Mouse (Mus musculus) liver, adult (tissue): Measurements from ENCODE around the gene Tent4a.

Source experiments
- GATA4 ChIP-seq: IDR thresholded peaks from 2 replicates; pipeline ENCODE4 v1.6.1; 2014; ENCODE audit warnings: mild to moderate bottlenecking, low read length; ENCODE audit not compliant: insufficient replicate concordance

The Tent4a gene

DNA sequence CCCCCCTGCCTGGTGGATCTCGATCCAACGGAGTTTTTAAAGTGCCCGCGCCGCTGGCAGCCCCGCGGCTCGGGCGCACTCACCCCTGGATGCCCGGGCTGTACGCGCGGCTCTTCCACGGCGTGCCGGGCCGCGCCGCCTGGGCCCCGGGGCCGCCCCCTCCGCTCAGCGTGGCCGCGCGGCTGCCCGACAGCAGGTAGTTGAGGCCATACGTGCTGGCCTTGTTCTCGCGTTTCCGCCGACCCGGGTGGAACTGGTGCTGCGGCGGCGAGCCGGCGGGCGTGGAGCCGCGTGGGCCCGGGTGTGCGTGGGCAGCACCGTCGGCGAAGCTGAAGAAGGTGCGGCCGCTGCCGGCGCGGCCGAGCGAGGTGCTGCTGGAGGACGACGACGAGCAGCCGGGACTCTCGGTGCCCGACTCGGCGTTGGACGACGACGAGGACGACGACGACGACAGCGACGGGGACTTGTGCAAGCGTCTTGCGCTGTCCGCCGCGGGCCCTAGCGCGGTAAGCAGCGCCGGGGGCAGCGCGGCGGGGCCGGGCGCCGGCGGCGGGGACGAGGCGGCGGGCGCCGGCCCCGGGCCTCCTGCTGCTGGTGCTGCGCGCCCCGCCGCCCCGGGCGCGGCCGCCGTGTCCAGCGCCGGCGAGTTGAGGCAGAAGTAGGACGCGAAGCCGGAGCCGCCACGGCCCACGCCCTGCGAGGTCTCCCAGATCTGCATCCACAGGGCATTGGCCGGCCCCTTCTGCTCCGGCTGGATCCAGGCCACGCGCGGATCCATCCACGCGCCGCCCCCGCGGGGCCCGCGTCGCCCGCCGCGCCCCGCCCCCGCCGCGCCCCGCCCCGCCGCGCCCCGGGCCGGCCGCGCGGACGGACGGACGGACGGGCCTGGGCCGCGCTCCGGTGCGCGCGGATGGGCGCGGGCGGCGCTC, 748 bp downstream of the Tent4a start, which contains the start of gene Nsun2:
Gene Nsun2 (plus strand): TSS at position 342 of the 929 bp plus-strand sequence.
- TF ChIP-seq GATA4: no peak

DNA sequence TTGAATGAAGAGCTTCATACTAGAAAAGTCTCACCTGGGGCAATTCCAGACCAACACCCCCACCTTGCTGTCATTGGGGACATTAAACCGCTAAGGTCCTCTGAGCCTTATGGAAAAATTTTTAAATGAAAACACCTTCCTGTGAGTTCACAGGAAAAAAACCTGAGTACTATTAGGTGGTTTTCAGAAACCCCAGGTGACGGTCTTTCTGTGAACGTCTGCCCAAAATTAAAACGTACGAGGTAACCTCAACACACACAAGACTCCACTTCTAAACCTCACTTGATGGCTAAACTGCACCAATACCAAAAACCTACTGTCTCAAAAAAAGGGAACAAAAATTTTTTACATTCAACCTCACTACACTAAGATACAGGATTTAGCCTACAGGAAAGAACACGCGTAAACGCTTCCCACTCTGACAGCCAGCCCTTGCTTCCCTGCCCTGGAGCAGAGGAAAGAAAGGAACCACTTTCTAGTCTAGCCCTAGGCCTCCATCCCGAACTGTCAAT, 1.5 kb downstream of the Tent4a start:
- TF ChIP-seq GATA4: no peak

DNA sequence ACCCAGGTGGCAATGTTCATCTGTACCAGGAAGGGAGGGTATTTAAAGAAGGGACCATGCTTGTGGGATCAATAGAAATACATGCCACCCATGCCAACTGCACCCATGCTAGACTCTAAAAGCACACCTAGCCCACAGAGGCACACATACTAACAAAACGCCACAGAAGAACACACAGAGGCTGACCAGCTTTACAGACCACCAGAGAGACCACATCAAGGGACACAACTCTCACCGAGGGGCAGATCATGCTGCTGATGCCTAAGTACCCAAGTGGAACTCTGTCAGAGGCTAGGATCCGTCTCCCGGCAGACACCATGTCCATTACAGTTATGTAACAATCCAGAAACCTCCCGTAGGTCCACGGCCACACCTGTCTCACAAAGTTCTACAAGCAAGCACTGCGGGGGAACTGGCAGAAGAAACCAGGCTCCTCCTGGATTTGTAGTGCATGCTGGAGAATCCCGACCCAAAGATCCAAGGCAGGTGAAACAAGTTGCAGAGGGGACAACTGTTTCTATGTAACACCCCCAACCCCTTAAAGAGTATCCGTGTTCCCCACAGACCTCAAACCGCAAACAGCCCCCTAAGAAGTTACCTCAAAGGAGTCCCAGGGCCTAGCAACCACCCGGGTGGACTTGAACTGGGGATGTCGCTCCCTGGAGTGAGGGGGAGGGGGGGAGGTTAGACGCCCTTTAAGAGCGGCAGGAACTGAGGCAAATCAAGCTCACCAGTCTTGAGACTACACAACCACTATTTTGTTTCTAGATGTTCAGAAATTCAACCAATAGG, 2.1 kb downstream of the Tent4a start:
- TF ChIP-seq GATA4: no peak

DNA sequence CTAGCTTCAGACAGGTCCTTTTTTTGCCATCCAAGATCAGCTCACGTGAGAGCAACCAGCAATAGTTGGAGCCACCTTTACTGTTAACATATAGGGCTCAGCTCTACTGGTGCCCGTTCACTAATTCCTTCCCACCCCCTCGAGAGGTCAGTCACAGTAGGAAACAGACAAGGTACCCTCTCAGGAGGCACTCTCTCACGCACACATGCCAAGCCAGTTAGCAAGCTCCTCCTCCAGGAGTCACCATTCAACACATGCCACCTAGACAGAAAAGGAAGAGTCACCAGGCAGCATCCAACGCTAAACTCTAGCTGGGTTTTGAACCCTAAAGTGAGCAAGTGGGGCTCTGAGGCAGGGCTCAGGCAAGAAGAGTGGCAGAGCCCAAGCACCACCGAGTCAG, 3.0 kb downstream of the Tent4a start:
- TF ChIP-seq GATA4: no peak

DNA sequence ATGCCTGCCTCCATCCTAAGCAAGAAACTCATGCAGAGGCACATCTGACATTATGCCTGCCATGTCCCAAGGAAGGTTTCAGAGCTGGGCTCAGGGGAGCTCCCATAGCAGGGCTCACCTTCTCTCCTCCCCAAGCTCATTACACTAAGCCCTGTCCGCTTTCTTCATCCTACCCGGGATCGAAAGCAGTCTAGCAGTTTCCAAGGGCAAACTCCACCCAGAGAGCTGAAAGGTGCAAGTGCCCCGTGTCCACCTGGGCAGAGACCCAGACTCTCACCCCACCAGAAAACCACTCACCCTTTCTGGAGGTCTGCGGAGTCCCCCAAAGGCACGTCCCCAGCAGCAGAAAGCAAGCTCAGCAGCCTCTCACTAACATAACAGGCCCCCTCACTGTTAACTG, 3.5 kb downstream of the Tent4a start:
- TF ChIP-seq GATA4: no peak

DNA sequence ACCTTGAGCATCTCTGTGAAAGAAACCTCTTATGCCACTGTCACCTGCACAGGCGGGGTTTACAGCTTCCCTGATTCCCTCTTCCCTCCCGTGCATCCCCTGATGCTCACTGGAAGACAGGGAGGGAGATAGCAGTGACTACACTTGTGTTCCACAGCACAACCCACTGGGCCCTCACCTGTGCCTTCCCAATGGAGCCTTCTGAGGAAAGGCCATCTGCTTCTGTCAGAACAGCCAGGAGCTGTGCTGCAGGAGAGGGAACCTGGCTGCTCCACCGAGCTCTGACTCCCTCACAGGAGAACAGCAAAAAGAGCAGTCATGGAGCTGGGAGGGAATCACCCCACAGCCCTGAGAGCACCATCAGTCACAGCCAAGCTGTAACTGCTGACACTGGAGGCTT, 4.3 kb downstream of the Tent4a start:
- no peak for TF ChIP-seq GATA4

DNA sequence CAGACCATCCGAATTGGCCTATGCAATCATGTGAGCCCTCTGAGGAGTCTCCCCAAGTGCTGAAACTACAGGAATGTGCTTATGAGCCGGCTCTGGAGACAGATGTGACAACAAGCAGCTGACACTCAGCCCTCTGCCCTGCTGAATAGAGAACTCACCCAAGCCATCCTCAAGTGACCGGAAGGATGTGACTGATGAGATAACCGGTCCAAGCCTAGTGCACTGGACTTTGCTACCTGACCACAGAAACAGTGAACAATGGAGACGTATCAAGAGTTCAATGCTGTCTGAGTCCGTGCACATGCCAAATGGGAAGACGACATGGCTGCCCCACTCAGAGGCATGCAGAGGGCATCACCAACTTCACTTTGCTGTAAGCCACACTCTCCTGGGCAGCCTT, 5.9 kb downstream of the Tent4a start:
- TF ChIP-seq GATA4: no peak

DNA sequence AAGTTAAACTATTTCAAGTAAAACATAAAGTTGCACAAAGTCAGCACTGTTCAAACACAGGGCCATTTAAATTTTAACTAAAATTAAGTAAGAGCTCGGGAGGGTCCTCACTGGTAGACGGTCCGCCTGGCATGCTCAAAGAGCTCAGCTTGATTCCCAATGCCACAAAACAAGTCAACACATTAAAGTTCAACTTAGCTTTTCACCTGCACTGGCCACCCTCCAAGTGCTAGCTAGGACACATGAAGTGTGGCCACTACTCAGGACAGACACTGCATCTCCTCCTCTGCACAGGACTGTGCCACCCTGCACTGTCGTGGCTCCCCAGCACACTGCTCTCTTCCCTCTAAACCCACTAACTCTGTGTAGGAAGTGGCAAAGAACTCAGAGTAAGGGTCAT, 8.6 kb downstream of the Tent4a start:
- TF ChIP-seq GATA4: no peak

DNA sequence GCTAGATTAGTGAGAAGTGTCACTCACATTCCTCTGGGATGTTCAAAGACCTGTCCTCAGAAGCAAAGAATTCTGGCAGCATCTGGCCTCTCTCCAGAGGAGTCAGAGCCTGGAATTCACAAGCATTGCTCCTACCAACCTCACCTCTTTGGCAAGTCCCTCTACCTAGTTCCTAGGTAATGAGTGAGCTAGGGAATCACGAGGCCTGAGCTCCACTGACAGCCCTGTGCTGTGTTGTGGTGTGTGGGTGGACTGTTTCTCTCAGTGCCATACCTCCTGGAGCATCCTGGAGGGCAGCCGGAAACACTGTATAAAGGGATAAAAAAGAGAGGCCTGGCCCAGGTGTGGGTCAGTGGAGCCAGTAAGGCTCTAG, 10.3 kb downstream of the Tent4a start:
- TF ChIP-seq GATA4: no peak

DNA sequence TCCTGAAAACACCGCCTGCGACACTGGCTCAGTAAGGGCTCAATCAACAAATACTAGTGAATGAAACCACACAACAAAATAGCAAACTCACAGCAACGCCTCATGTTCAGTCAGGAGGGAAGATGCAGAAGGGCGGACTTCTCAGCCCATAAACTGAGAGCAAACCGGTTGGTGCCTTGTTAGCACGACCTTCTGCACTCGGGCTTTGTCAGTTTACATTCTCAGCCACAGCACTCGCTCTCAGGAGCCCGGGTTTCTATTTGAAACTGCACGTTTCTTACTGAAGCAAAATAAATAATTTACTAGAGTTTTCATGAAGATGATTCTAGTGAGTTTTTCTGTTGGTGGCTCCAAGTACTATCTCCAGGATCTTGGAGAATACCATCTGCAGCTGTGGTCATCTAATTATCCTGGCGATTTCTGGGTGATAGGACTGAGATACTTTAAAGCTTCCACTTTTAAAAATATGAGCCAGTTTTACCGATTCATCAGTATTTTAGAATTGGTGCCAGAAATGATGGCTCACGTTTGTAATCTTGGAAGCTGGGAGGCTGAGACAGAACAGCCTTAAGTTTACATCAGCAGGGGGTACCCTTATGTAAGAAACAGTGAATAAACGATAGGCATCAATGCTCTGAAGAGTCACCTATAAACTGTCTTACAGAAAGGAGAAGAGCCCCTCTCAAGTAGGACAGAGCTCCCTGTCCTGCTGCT, 10.8 kb downstream of the Tent4a start:
- no peak for TF ChIP-seq GATA4

DNA sequence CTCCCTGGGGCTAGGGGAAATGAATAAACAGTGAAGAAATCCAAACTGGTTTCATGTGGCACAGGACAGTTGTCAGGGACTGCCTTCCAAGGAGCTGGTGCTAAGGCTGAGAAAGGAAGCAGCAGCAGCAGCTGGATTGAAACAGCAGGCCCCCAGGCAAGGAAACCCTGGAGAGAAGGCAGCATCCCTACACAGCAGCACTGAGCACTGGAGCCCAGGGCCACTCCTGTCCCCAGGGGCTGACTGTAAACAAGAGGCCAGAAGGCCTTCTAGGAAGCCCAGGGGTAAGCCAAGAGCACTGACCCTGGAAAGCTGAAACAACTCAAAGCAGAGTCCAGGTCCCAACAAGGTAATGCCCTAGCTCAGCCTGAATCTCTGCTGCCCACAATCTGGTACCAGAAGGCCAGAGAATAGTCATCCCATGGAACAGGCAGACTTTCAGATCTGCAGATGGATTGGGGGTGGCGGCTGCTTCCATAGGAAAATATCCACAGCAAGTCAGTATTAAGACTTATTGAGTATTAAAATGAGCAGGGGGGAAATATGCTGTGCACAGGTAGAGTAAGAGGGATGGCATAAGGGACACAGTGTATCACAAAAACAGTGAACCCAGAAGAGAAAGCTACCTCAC, 12.1 kb downstream of the Tent4a start:
- TF ChIP-seq GATA4: no peak

DNA sequence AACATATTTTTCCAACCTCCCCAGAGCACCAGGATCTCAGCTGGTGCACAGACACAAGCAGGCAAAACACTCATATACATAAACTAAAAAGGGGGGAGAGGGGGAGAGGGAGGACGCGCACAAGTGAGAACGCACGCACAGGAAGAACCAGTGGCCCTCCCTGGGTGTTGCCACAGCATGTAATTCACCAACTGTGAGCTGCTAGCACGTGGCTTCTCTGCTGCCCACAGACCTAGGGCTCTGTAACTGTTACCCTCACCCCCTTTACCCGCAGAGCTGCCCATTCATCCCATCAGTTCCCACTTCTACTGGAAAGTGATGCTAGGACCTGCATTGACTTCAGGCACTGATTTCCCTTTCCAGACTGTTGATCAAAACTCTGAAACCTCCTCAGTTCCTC, 15.3 kb downstream of the Tent4a start:
- TF ChIP-seq GATA4: no peak

DNA sequence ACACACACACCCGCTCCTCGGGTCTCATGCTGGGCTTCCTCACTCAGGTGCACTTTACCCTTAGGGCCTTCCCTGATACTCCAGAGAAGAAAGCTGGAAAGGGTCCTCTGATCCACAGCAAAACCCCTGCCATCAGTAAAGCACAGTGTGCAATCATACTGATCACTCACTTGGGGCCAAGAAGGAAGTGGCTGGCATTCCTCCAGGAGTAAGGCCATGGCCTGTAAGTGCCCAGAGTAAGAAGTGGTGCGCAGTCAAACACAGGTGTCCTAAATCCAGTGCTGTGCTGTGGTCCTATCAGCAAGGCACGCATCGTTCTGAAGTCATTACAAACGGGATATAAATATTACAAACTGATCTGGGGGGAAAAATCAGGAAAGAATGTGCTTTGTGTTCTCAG, 17.0 kb downstream of the Tent4a start:
- no peak for TF ChIP-seq GATA4

DNA sequence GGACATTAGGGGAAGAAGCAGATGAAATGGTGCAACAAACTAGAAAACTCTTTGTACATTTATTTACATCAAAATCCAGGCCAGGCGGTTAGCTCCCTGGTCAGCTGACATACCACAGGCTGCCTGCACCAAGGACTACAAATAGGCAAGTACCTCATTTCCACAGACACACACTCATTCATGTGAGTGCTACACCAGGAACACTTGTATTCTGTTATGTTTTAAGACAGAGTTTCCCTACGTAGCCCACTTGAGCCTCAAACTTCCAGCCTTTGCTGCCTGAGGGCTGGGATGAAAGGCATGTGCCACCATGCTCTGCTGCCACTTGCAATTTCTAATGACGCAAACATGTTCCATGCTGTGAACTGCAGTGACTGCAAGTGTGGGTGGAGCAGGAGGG, 19.3 kb downstream of the Tent4a start:
- no peak for TF ChIP-seq GATA4
